Mouse (Mus musculus) bone marrow, adult 2 months (tissue): ENCODE data around the gene Fgfr2.

Experiments
- CTCF ChIP-seq: fragments of 200-500 bp; IDR thresholded peaks from 2 replicates; pipeline ENCODE4 v1.5.1; 2011; ENCODE audit warnings: low read length, control low read depth; ENCODE audit not compliant: control insufficient read depth, insufficient read depth
- POLR2A ChIP-seq: fragments of 200-500 bp; IDR thresholded peaks from 2 replicates; pipeline ENCODE4 v1.6.1; 2011; ENCODE audit warnings: low read depth, mild to moderate bottlenecking, control low read depth, low read length, borderline replicate concordance; ENCODE audit not compliant: control insufficient read depth

DNA sequence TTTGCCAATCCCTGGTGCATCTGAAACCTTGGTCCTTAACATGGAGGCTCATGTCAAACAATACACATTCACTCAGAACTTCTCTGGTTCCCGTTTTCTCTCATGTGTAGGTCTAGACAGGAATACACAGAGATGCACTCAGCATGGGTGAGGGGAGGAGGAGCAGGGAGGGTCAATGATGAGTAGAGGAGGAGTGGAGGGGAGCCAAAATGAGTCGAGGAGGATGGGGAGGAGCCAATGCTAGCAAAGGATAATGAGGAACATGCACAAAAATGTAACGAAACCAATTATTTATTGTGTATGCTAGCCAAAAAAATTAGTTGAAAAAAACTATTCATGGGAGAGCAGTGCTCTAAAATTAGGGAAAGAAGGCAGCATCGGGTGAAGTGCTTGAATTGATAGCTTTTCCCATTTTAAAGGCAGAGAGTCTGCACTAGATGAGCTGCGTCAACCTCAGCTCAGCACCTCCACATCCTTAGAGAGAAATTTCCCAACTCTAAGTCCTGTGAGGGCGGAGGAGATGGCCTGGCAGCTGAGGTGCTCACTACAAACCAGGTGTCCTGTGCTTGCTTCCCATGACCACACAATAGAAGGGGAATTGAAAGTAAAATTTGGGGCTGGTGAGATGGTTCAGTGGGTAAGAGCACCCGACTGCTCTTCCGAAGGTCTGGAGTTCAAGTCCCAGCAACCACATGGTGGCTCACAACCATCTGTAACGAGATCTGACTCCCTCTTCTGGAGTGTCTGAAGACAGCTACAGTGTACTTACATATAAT, 636.6 kb downstream of the Fgfr2 start:
- TF ChIP-seq CTCF (no peak), POLR2A (no peak)
